Mouse (Mus musculus): Measurements from ENCODE around the gene Clcnkb.

DNA sequence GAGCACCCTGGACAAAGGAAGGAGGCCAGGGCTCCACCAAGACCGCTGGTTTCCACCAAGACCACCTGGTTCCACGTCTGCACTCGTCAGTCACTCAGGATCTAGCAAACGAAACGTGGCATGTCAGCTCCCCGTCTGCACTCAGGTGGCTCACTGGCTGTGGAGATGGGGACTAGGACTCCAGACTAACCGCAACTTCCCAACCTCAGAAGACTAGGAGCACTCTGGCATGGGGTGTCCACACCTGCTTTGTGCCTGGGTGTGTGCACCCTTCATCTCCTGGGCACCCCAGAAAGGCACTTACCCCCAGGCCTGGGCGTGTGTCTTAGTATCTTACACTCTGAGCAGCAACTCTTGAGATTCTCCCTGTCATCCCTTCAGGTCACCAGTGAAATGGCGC, 44.0 kb upstream of the Clcnkb start:
- TF ChIP-seq CTCF (IDR thresholded peaks at IDR 0.05; ENCODE audit: low read depth) = no peak
- TF ChIP-seq EP300 (optimal IDR thresholded peaks at IDR 0.05) = no peak

Data from stomach, postnatal 0 days (tissue).